Comparison of ENCODE assay signal across 8 mouse cellular contexts in genomic region chr9:22260092-22260422, GRCm38 (mm10). TPM values are rescaled to one million over a fixed set of nuclear protein-coding genes. Genes with fewer than 3 reads are reported as not detected.
DNase-seq lines count a peak whose midpoint lies in the region; ATAC-seq lines count a peak whose summit lies in the region.

No protein-coding gene starts in this region.

- H3K36me3 ChIP-seq in lung, embryonic 15.5 days = peaks cover 14% of the 10 kb centered on the region; the same call in 1 of the 2 replicates
- H3K36me3 ChIP-seq in forebrain, embryonic 12.5 days (replicated peaks) = peaks cover 25% of the 10 kb centered on the region
- H3K36me3 ChIP-seq in limb, embryonic 11.5 days (ENCODE audit: control insufficient read depth, insufficient read depth, low read length) = peaks cover 10% of the 10 kb centered on the region
- peaks cover 18% of the 10 kb centered on the region for H3K36me3 ChIP-seq in neural tube, embryonic 15.5 days

- no peak overlapping the region for H3K27ac ChIP-seq in lung, embryonic 15.5 days
- H3K27ac ChIP-seq in forebrain, embryonic 12.5 days = no peak overlapping the region
- H3K27ac ChIP-seq in limb, embryonic 11.5 days (replicated peaks; ENCODE audit: low read depth, low read length) = no peak overlapping the region
- H3K27ac ChIP-seq in neural tube, embryonic 15.5 days (replicated peaks) = no peak overlapping the region

- H3K9me3 ChIP-seq in lung, embryonic 15.5 days = 0 out of 2 replicates have a peak, but pooled peaks cover 2% of the 10 kb centered on the region
- peaks cover 12% of the 10 kb centered on the region for H3K9me3 ChIP-seq in forebrain, embryonic 12.5 days
- peaks cover 5% of the 10 kb centered on the region; the same call in 1 of the 2 replicates for H3K9me3 ChIP-seq in limb, embryonic 11.5 days (ENCODE audit: control insufficient read depth, low read length)
- peaks cover 8% of the 10 kb centered on the region; the same call in 1 of the 2 replicates for H3K9me3 ChIP-seq in neural tube, embryonic 15.5 days (replicated peaks)

- peak overlapping the region; percentile 78; the same call in 1 of the 2 replicates for H3K9ac ChIP-seq in lung, embryonic 15.5 days
- H3K9ac ChIP-seq in forebrain, embryonic 12.5 days = no peak overlapping the region
- H3K9ac ChIP-seq in limb, embryonic 11.5 days (ENCODE audit: low read length) = no peak overlapping the region
- H3K9ac ChIP-seq in neural tube, embryonic 15.5 days (replicated peaks) = 0 out of 2 replicates have a peak overlapping the region, but pooled peaks have one; percentile 72

- DNase-seq in lung, postnatal 4 days = no peak
- no peak for DNase-seq in limb, embryonic 11.5 days (ENCODE audit: low spot score)
- DNase-seq in ovary, postnatal 10 days (ENCODE audit: low spot score) = no peak
- DNase-seq in T-cell, adult 2 months (ENCODE audit: low spot score) = no peak
- no peak for DNase-seq in layer of hippocampus, adult 9-11 months

- peak overlapping the region; percentile 83 for H3K4me2 ChIP-seq in lung, embryonic 15.5 days
- peak overlapping the region; percentile 66 for H3K4me2 ChIP-seq in forebrain, embryonic 12.5 days
- H3K4me2 ChIP-seq in limb, embryonic 11.5 days (ENCODE audit: low read depth, severe bottlenecking) = peak overlapping the region; percentile 69
- H3K4me2 ChIP-seq in neural tube, embryonic 15.5 days = peak overlapping the region; percentile 86

- H3K4me1 ChIP-seq in lung, embryonic 15.5 days = no peaks in the 10 kb centered on the region
- H3K4me1 ChIP-seq in forebrain, embryonic 12.5 days = no peaks in the 10 kb centered on the region
- H3K4me1 ChIP-seq in limb, embryonic 11.5 days (ENCODE audit: control insufficient read depth, insufficient read depth, low read length) = no peaks in the 10 kb centered on the region
- H3K4me1 ChIP-seq in neural tube, embryonic 15.5 days = peaks cover 6% of the 10 kb centered on the region; the same call in 1 of the 2 replicates

- H3K27me3 ChIP-seq in lung, embryonic 15.5 days = no peaks in the 10 kb centered on the region
- H3K27me3 ChIP-seq in forebrain, embryonic 12.5 days = no peaks in the 10 kb centered on the region
- H3K27me3 ChIP-seq in limb, embryonic 11.5 days (ENCODE audit: control insufficient read depth, insufficient read depth, low read length) = no peaks in the 10 kb centered on the region
- H3K27me3 ChIP-seq in neural tube, embryonic 15.5 days (replicated peaks) = no peaks in the 10 kb centered on the region

- peak overlapping the region; percentile 77 for H3K4me3 ChIP-seq in lung, embryonic 15.5 days
- peak overlapping the region; percentile 59 for H3K4me3 ChIP-seq in forebrain, embryonic 12.5 days (replicated peaks)
- peak overlapping the region; percentile 72; the same call in 1 of the 2 replicates for H3K4me3 ChIP-seq in limb, embryonic 11.5 days (ENCODE audit: low read depth, low read length)
- H3K4me3 ChIP-seq in neural tube, embryonic 15.5 days (replicated peaks) = peak overlapping the region; percentile 64

- 0 out of 2 replicates have a peak, but pooled peaks have one; percentile 6 for ATAC-seq in lung, embryonic 15.5 days (ENCODE audit: borderline replicate concordance, extremely low read depth, low FRiP score, low TSS enrichment)
- ATAC-seq in forebrain, embryonic 12.5 days (ENCODE audit: low FRiP score) = no peak
- ATAC-seq in limb, embryonic 11.5 days (ENCODE audit: insufficient number of reproducible peaks, low FRiP score, low TSS enrichment, low read depth) = no peak
- no peak for ATAC-seq in neural tube, embryonic 15.5 days (ENCODE audit: low FRiP score)

- 29% methylated on average over 3 of the region's 3 CpGs for WGBS in lung, embryonic 15.5 days
- 29% methylated on average over 3 of the region's 3 CpGs for WGBS in forebrain, embryonic 12.5 days
- WGBS in limb, embryonic 11.5 days = 25% methylated on average over 3 of the region's 3 CpGs
- WGBS in neural tube, embryonic 15.5 days = 27% methylated on average over 3 of the region's 3 CpGs

RNA-seq across cellular contexts. Expression of gene Zfp599, which starts 0.4 kb away (rescaled TPM):
- 5.3 and 5.5 TPM in 2 replicates for polyA plus RNA-seq in lung, embryonic 15.5 days (2015; fragmentation: Nextera tagmentation; extraction: Ambion mirVana)
- polyA plus RNA-seq in forebrain, embryonic 12.5 days (2016; fragmentation: Nextera tagmentation; extraction: Ambion mirVana) = 7.7 and 8.3 TPM in 2 replicates
- 10.8 and 11.2 TPM in 2 replicates for polyA plus RNA-seq in limb, embryonic 11.5 days (2014; fragmentation: Nextera tagmentation; extraction: Ambion mirVana)
- 6.8 and 7.6 TPM in 2 replicates for polyA plus RNA-seq in neural tube, embryonic 15.5 days (2015; fragmentation: Nextera tagmentation; extraction: Ambion mirVana)

RNA-seq across cellular contexts. Expression of gene Zfp809, which starts 34.5 kb away (rescaled TPM):
- polyA plus RNA-seq in lung, embryonic 15.5 days (2015; fragmentation: Nextera tagmentation; extraction: Ambion mirVana) = 20.1 and 24.7 TPM in 2 replicates
- polyA plus RNA-seq in forebrain, embryonic 12.5 days (2016; fragmentation: Nextera tagmentation; extraction: Ambion mirVana) = 10.1 and 11.3 TPM in 2 replicates
- 10.3 and 15.2 TPM in 2 replicates for polyA plus RNA-seq in limb, embryonic 11.5 days (2014; fragmentation: Nextera tagmentation; extraction: Ambion mirVana)
- polyA plus RNA-seq in neural tube, embryonic 15.5 days (2015; fragmentation: Nextera tagmentation; extraction: Ambion mirVana) = 8.8 and 14.0 TPM in 2 replicates

RNA-seq across cellular contexts. Expression of gene Zfp810, which starts 47.4 kb away (rescaled TPM):
- 22.0 and 22.3 TPM in 2 replicates for polyA plus RNA-seq in lung, embryonic 15.5 days (2015; fragmentation: Nextera tagmentation; extraction: Ambion mirVana)
- 35.7 and 36.8 TPM in 2 replicates for polyA plus RNA-seq in forebrain, embryonic 12.5 days (2016; fragmentation: Nextera tagmentation; extraction: Ambion mirVana)
- 30.8 and 36.4 TPM in 2 replicates for polyA plus RNA-seq in limb, embryonic 11.5 days (2014; fragmentation: Nextera tagmentation; extraction: Ambion mirVana)
- polyA plus RNA-seq in neural tube, embryonic 15.5 days (2015; fragmentation: Nextera tagmentation; extraction: Ambion mirVana) = 27.0 and 28.8 TPM in 2 replicates

Comparison
In these comparisons a context has a peak if more than half of its experiments do, and no peak if none do; other contexts are left out.
1. H3K9ac ChIP-seq: peak in lung, embryonic 15.5 days (single experiment) and neural tube, embryonic 15.5 days (single experiment); none in forebrain, embryonic 12.5 days (single experiment) and limb, embryonic 11.5 days (single experiment).
2. Peak in every context shown above with its lines, with median percentiles within 50 percentile points of each other: H3K4me2 ChIP-seq and H3K4me3 ChIP-seq.